Mouse (Mus musculus) bone marrow, adult 2 months (tissue): ENCODE data around the gene Fancc.

Experiments used
- CTCF ChIP-seq: fragments of 200-500 bp; IDR thresholded peaks from 2 replicates; pipeline ENCODE4 v1.5.1; 2011; ENCODE audit warnings: low read length, control low read depth; ENCODE audit not compliant: control insufficient read depth, insufficient read depth
- POLR2A ChIP-seq: fragments of 200-500 bp; IDR thresholded peaks from 2 replicates; pipeline ENCODE4 v1.6.1; 2011; ENCODE audit warnings: low read depth, mild to moderate bottlenecking, control low read depth, low read length, borderline replicate concordance; ENCODE audit not compliant: control insufficient read depth

- TF ChIP-seq CTCF (no peak), POLR2A (no peak)
These were observed 215.9 kb downstream of the Fancc start for GRCm38 (mm10) chr13:63281206-63281605.
